Mouse (Mus musculus): Measurements from ENCODE around the gene 4930402H24Rik. TPM values are rescaled to one million over a fixed set of nuclear protein-coding genes. Genes with fewer than 3 reads are reported as not detected.

The 4930402H24Rik gene
- total and polyA plus RNA-seq, 2 experiments from 2014 or later: 57.6 to 131 TPM

- 80% methylated on average over 4 of the region's 4 CpGs for WGBS
- peaks cover 38% of the 10 kb centered on the region for H3K36me3 ChIP-seq (ENCODE audit: insufficient read depth, low read length)
- no peak for ATAC-seq
Measured at GRCm38 (mm10) chr2:130706602-130707001, 199.6 kb downstream of the 4930402H24Rik start.

GRCm38 (mm10) chr2:130705178-130705577 lies 201.0 kb downstream of the 4930402H24Rik start:
- DNase-seq (ENCODE audit: low spot score) (no peak), ATAC-seq (no peak)
- Histone ChIP-seq H3K4me3 (ENCODE audit: low read length) (no peak overlapping the region), H3K4me1 (ENCODE audit: insufficient read depth, low read length) (no peaks in the 10 kb centered on the region), H3K9me3 (ENCODE audit: low read length) (no peaks in the 10 kb centered on the region), H3K9ac (replicated peaks; ENCODE audit: low read length) (no peak overlapping the region), H3K27me3 (ENCODE audit: insufficient read depth, low read length) (no peaks in the 10 kb centered on the region), H3K27ac (no peak overlapping the region), H3K36me3 (ENCODE audit: insufficient read depth, low read length) (peaks cover 24% of the 10 kb centered on the region), H3K4me2 (ENCODE audit: low read depth, low read length) (no peak overlapping the region)
- TF ChIP-seq CTCF (IDR thresholded peaks at IDR 0.05; ENCODE audit: low read depth): no peak
- 78% methylated on average over 6 of the region's 6 CpGs for WGBS

More at GRCm38 (mm10) chr2:130706602-130707001, 199.6 kb downstream of the 4930402H24Rik start:
- Histone ChIP-seq H3K9me3 (ENCODE audit: low read length) (no peaks in the 10 kb centered on the region), H3K27me3 (ENCODE audit: insufficient read depth, low read length) (no peaks in the 10 kb centered on the region), H3K9ac (replicated peaks; ENCODE audit: low read length) (no peak overlapping the region), H3K27ac (no peak overlapping the region), H3K4me1 (ENCODE audit: insufficient read depth, low read length) (no peaks in the 10 kb centered on the region), H3K4me2 (ENCODE audit: low read depth, low read length) (no peak overlapping the region), H3K4me3 (ENCODE audit: low read length) (no peak overlapping the region)
- no peak for DNase-seq (ENCODE audit: low spot score)
- TF ChIP-seq CTCF (IDR thresholded peaks at IDR 0.05; ENCODE audit: low read depth): no peak

GRCm38 (mm10) chr2:130704040-130705001 lies 201.9 kb downstream of the 4930402H24Rik start:
- Histone ChIP-seq H3K27ac (peak overlapping the region; percentile 45; the same call in 1 of the 2 replicates), H3K9me3 (ENCODE audit: low read length) (no peaks in the 10 kb centered on the region), H3K9ac (replicated peaks; ENCODE audit: low read length) (no peak overlapping the region), H3K4me3 (ENCODE audit: low read length) (no peak overlapping the region), H3K4me2 (ENCODE audit: low read depth, low read length) (no peak overlapping the region), H3K4me1 (ENCODE audit: insufficient read depth, low read length) (no peaks in the 10 kb centered on the region), H3K27me3 (ENCODE audit: insufficient read depth, low read length) (no peaks in the 10 kb centered on the region), H3K36me3 (ENCODE audit: insufficient read depth, low read length) (peaks cover 16% of the 10 kb centered on the region)
- ATAC-seq (peak; percentile 57; the same call in 1 of the 2 replicates), DNase-seq (ENCODE audit: low spot score) (peak; percentile 66)
- 49% methylated on average over 9 of the region's 9 CpGs for WGBS
- TF ChIP-seq CTCF (IDR thresholded peaks at IDR 0.05; ENCODE audit: low read depth): no peak

GRCm38 (mm10) chr2:130697821-130698266 lies 208.4 kb downstream of the 4930402H24Rik start:
- TF ChIP-seq CTCF (IDR thresholded peaks at IDR 0.05; ENCODE audit: low read depth): no peak

GRCm38 (mm10) chr2:130697153-130697810 lies 208.9 kb downstream of the 4930402H24Rik start, which contains the start of gene Slc4a11:
Gene Slc4a11 (minus strand): TSS chr2:130697519.
- peaks cover 4% of the 10 kb centered on the region; the same call in 1 of the 2 replicates for H3K4me1 ChIP-seq (ENCODE audit: insufficient read depth, low read length)
- no peak within 1 kb of the TSS for H3K27ac ChIP-seq
- peak within 1 kb of the TSS; percentile 46 for H3K9ac ChIP-seq (replicated peaks; ENCODE audit: low read length)
- under 1% methylated on average over 61 of the region's 65 CpGs for WGBS
- H3K36me3 ChIP-seq (ENCODE audit: insufficient read depth, low read length): no peaks in the 10 kb centered on the region
- no peak for TF ChIP-seq CTCF (IDR thresholded peaks at IDR 0.05; ENCODE audit: low read depth)
- peak; percentile 24 for DNase-seq (ENCODE audit: low spot score)
- H3K9me3 ChIP-seq (ENCODE audit: low read length): no peaks in the 10 kb centered on the region
- peak within 1 kb of the TSS; percentile 100 for H3K4me2 ChIP-seq (ENCODE audit: low read depth, low read length)
- H3K4me3 ChIP-seq (ENCODE audit: low read length): peak within 1 kb of the TSS; percentile 56
- ATAC-seq: peak; percentile 59
- 0 out of 2 replicates have a peak, but pooled peaks cover 10% of the 10 kb centered on the region for H3K27me3 ChIP-seq (ENCODE audit: insufficient read depth, low read length)

More at GRCm38 (mm10) chr2:130697821-130698266, 208.4 kb downstream of the 4930402H24Rik start:
- H3K27me3 ChIP-seq (ENCODE audit: insufficient read depth, low read length): 0 out of 2 replicates have a peak, but pooled peaks cover 10% of the 10 kb centered on the region
- H3K9me3 ChIP-seq (ENCODE audit: low read length): no peaks in the 10 kb centered on the region
- H3K27ac ChIP-seq: no peak overlapping the region
- peak; percentile 8; the same call in 1 of the 2 replicates for ATAC-seq
- peaks cover 4% of the 10 kb centered on the region; the same call in 1 of the 2 replicates for H3K4me1 ChIP-seq (ENCODE audit: insufficient read depth, low read length)
- under 1% methylated on average over 14 of the region's 14 CpGs for WGBS
- no peaks in the 10 kb centered on the region for H3K36me3 ChIP-seq (ENCODE audit: insufficient read depth, low read length)
- peak overlapping the region; percentile 56 for H3K4me3 ChIP-seq (ENCODE audit: low read length)
- peak overlapping the region; percentile 46; the same call in 1 of the 2 replicates for H3K9ac ChIP-seq (replicated peaks; ENCODE audit: low read length)
- DNase-seq (ENCODE audit: low spot score): peak; percentile 11
- peak overlapping the region; percentile 100 for H3K4me2 ChIP-seq (ENCODE audit: low read depth, low read length)

GRCm38 (mm10) chr2:130696700-130697152 lies 209.5 kb downstream of the 4930402H24Rik start:
- Histone ChIP-seq H3K9ac (replicated peaks; ENCODE audit: low read length) (peak overlapping the region; percentile 46), H3K4me1 (ENCODE audit: insufficient read depth, low read length) (peaks cover 4% of the 10 kb centered on the region; the same call in 1 of the 2 replicates), H3K27ac (no peak overlapping the region), H3K9me3 (ENCODE audit: low read length) (no peaks in the 10 kb centered on the region), H3K4me3 (ENCODE audit: low read length) (peak overlapping the region; percentile 56), H3K4me2 (ENCODE audit: low read depth, low read length) (peak overlapping the region; percentile 100), H3K36me3 (ENCODE audit: insufficient read depth, low read length) (no peaks in the 10 kb centered on the region), H3K27me3 (ENCODE audit: insufficient read depth, low read length) (0 out of 2 replicates have a peak, but pooled peaks cover 10% of the 10 kb centered on the region)
- TF ChIP-seq CTCF (IDR thresholded peaks at IDR 0.05; ENCODE audit: low read depth): no peak
- 1% methylated on average over 31 of the region's 31 CpGs for WGBS
- no peak for DNase-seq (ENCODE audit: low spot score)
- ATAC-seq: 0 out of 2 replicates have a peak, but pooled peaks have one; percentile 16

Measured in hindbrain, postnatal 0 days (tissue).